Mouse (Mus musculus): ENCODE data around the gene Polr1a.

DNA sequence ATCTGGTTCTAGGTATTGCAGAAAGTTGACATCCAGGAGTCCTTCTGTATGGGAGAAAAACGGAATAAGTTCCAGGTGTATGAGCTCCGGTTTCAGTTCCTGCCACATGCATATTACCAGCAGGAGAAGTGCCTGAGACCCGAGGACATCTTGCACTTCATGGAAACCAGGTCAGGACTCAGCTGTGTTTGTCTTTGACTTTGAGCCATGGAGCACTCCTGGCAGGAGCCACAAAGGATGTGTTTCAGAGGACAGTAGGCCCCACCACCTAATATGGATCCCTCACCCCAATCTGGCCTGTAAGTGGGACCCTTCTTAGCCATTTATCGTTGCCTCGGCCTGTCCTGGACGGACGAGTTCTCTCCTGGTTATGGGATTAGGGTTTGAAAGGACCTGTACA is 59.0 kb downstream of the Polr1a start:
- TF ChIP-seq CTCF (IDR thresholded peaks at IDR 0.05; ENCODE audit: extremely low read depth, insufficient read depth, low read length) (no peak), POLR2A (IDR thresholded peaks at IDR 0.05; ENCODE audit: extremely low read depth, insufficient read depth, low read length) (no peak)

Measured in cortical plate, adult 2 months (tissue).